Mouse (Mus musculus) urinary bladder, postnatal 10 days (tissue): ENCODE results near the gene Sumo1.
"Not testable (repeated sequence)": the region's sequence is repeated elsewhere in the genome, so short reads cannot be mapped to it uniquely, and the experiment has no call there.

Source experiments
- DNase-seq: peaks from one replicate; pipeline ENCODE4 v3.0.0; 2022; ENCODE audit warnings: low spot score

The Sumo1 gene

GRCm38 (mm10) chr1:59636349-59636748 lies 34.3 kb downstream of the Sumo1 start:
- DNase-seq, result no peak

- DNase-seq, result no peak
These were observed 37.6 kb downstream of the Sumo1 start for GRCm38 (mm10) chr1:59633056-59633455.

- DNase-seq, result no peak
These were observed 38.5 kb downstream of the Sumo1 start for GRCm38 (mm10) chr1:59631986-59632659.

- not testable (repeated sequence) for DNase-seq
These were observed 40.3 kb downstream of the Sumo1 start for GRCm38 (mm10) chr1:59630356-59630755.

- DNase-seq, result no peak
These were observed 41.4 kb downstream of the Sumo1 start for GRCm38 (mm10) chr1:59629194-59629593.

GRCm38 (mm10) chr1:59625410-59625809 lies 45.2 kb downstream of the Sumo1 start:
- no peak for DNase-seq

- DNase-seq, result no peak
These were observed 47.2 kb downstream of the Sumo1 start for GRCm38 (mm10) chr1:59623325-59624017.

- DNase-seq, result no peak
These were observed 51.4 kb downstream of the Sumo1 start for GRCm38 (mm10) chr1:59619201-59619600.

- no peak for DNase-seq
These were observed 55.6 kb downstream of the Sumo1 start for GRCm38 (mm10) chr1:59615021-59615420.

- DNase-seq, result no peak
These were observed 56.8 kb downstream of the Sumo1 start for GRCm38 (mm10) chr1:59613795-59614194.

GRCm38 (mm10) chr1:59610929-59611328 lies 59.7 kb downstream of the Sumo1 start:
- no peak for DNase-seq

GRCm38 (mm10) chr1:59609896-59610295 lies 60.7 kb downstream of the Sumo1 start:
- no peak for DNase-seq

- no peak for DNase-seq
These were observed 61.2 kb downstream of the Sumo1 start for GRCm38 (mm10) chr1:59609458-59609857.

- no peak for DNase-seq
These were observed 61.7 kb downstream of the Sumo1 start for GRCm38 (mm10) chr1:59608920-59609319.

GRCm38 (mm10) chr1:59608125-59608762 lies 62.4 kb downstream of the Sumo1 start:
- no peak for DNase-seq

GRCm38 (mm10) chr1:59607071-59607470 lies 63.6 kb downstream of the Sumo1 start:
- no peak for DNase-seq

GRCm38 (mm10) chr1:59606479-59606878 lies 64.2 kb downstream of the Sumo1 start:
- no peak for DNase-seq

GRCm38 (mm10) chr1:59603893-59604292 lies 66.7 kb downstream of the Sumo1 start:
- DNase-seq, result no peak

- DNase-seq, result no peak
These were observed 67.3 kb downstream of the Sumo1 start for GRCm38 (mm10) chr1:59603417-59603712.

- DNase-seq, result no peak
These were observed 67.9 kb downstream of the Sumo1 start for GRCm38 (mm10) chr1:59602531-59603416.

- no peak for DNase-seq
These were observed 75.0 kb downstream of the Sumo1 start for GRCm38 (mm10) chr1:59595609-59596008.

GRCm38 (mm10) chr1:59594586-59595266 lies 75.9 kb downstream of the Sumo1 start:
- no peak for DNase-seq
